Mouse (Mus musculus): ENCODE results near the gene Glis3. TPM values are rescaled to one million over a fixed set of nuclear protein-coding genes. Genes with fewer than 3 reads are reported as not detected.

Gene Glis3
- total and polyA plus RNA-seq, 3 experiments = 0.27 TPM; not detected in 2

- TF ChIP-seq CTCF (IDR thresholded peaks at IDR 0.05; ENCODE audit: low read depth, low read length) = no peak
- TF ChIP-seq GATA2 (IDR thresholded peaks at IDR 0.05; ENCODE audit: borderline replicate concordance, low read depth, low read length) = no peak
- TF ChIP-seq GATA1 (IDR thresholded peaks at IDR 0.05; ENCODE audit: borderline replicate concordance, low read length) = no peak
- TF ChIP-seq TAL1 (conservative IDR thresholded peaks at IDR 0.05; ENCODE audit: low read depth, low read length) = no peak
- no peak for TF ChIP-seq POLR2AphosphoS5 (IDR thresholded peaks at IDR 0.05; ENCODE audit: insufficient replicate concordance, low read depth, low read length)
Observed at GRCm38 (mm10) chr19:28555181-28555929, 124.5 kb downstream of the Glis3 start.

DNA sequence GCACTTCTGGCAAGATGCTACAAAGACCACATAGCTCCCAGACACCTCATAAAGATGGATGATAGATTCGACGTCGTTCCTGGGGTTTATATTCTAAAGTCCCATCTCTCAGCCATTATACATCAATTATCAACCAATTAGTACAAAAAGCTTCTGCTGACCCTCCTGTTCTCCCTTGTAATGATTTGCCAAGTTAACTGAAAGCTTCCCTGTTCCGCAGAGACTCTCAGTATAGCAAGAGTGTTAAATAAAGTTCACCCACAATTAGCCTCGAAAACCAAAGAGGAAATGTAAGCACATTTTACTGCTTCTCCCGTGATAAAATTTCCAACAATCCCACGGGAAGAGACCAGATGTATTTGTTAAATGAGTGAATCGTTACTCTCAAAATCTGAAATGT, 129.3 kb downstream of the Glis3 start:
- H3K36me3 ChIP-seq (replicated peaks) = no peaks in the 10 kb centered on the region
- peaks cover 3% of the 10 kb centered on the region; the same call in 1 of the 2 replicates for H3K4me1 ChIP-seq (ENCODE audit: insufficient read depth, low read depth, low read length)
- H3K27me3 ChIP-seq (ENCODE audit: insufficient read depth, low read length) = no peaks in the 10 kb centered on the region
- ATAC-seq (ENCODE audit: extremely low read depth, insufficient number of reproducible peaks, low FRiP score, poor library complexity, severe bottlenecking) (no peak), DNase-seq (ENCODE audit: low spot score) (no peak)
- no peak overlapping the region for H3K4me3 ChIP-seq (ENCODE audit: low read depth, low read length)
- TF ChIP-seq GATA2 (IDR thresholded peaks at IDR 0.05; ENCODE audit: borderline replicate concordance, low read depth, low read length) (no peak), CTCF (IDR thresholded peaks at IDR 0.05; ENCODE audit: low read depth, low read length) (no peak), TAL1 (conservative IDR thresholded peaks at IDR 0.05; ENCODE audit: low read depth, low read length) (no peak), POLR2AphosphoS5 (IDR thresholded peaks at IDR 0.05; ENCODE audit: insufficient replicate concordance, low read depth, low read length) (no peak), GATA1 (IDR thresholded peaks at IDR 0.05; ENCODE audit: borderline replicate concordance, low read length) (no peak)
- no peaks in the 10 kb centered on the region for H3K9me3 ChIP-seq (replicated peaks)

More at GRCm38 (mm10) chr19:28555181-28555929, 124.5 kb downstream of the Glis3 start:
- H3K4me1 ChIP-seq (ENCODE audit: insufficient read depth, low read depth, low read length) = peaks cover 4% of the 10 kb centered on the region; the same call in 1 of the 2 replicates
- no peaks in the 10 kb centered on the region for H3K9me3 ChIP-seq (replicated peaks)
- ATAC-seq (ENCODE audit: extremely low read depth, insufficient number of reproducible peaks, low FRiP score, poor library complexity, severe bottlenecking) (no peak), DNase-seq (ENCODE audit: low spot score) (no peak)
- no peaks in the 10 kb centered on the region for H3K27me3 ChIP-seq (ENCODE audit: insufficient read depth, low read length)
- no peak overlapping the region for H3K4me3 ChIP-seq (ENCODE audit: low read depth, low read length)
- H3K36me3 ChIP-seq (replicated peaks) = no peaks in the 10 kb centered on the region

DNA sequence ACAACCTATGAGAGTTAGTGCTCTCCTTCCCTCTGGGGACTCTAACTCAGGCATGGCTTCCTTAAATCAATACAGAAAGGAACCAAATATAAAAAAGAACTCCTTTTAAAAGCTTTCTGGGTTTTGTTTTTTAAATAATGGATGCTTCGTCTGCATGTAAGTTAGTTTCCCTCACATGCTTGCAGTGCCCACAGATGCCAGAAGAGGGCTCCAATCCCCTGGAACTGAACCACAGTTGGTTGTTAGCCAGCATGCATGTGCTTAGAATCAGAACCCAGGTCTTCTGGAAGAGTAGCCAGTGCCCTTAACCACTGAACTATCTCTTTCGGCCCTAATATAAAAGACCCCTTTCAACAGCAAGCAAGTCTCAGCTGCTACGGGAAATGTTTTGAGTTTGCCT, 132.9 kb downstream of the Glis3 start:
- no peaks in the 10 kb centered on the region for H3K4me1 ChIP-seq (ENCODE audit: insufficient read depth, low read depth, low read length)
- H3K9me3 ChIP-seq (replicated peaks) = no peaks in the 10 kb centered on the region
- H3K4me3 ChIP-seq (ENCODE audit: low read depth, low read length) = no peak overlapping the region
- TF ChIP-seq TAL1 (conservative IDR thresholded peaks at IDR 0.05; ENCODE audit: low read depth, low read length) = no peak
- no peak for TF ChIP-seq CTCF (IDR thresholded peaks at IDR 0.05; ENCODE audit: low read depth, low read length)
- TF ChIP-seq GATA2 (IDR thresholded peaks at IDR 0.05; ENCODE audit: borderline replicate concordance, low read depth, low read length) = no peak
- no peak for TF ChIP-seq POLR2AphosphoS5 (IDR thresholded peaks at IDR 0.05; ENCODE audit: insufficient replicate concordance, low read depth, low read length)
- TF ChIP-seq GATA1 (IDR thresholded peaks at IDR 0.05; ENCODE audit: borderline replicate concordance, low read length) = no peak
- ATAC-seq (ENCODE audit: extremely low read depth, insufficient number of reproducible peaks, low FRiP score, poor library complexity, severe bottlenecking) (no peak), DNase-seq (ENCODE audit: low spot score) (no peak)
- no peaks in the 10 kb centered on the region for H3K36me3 ChIP-seq (replicated peaks)
- H3K27me3 ChIP-seq (ENCODE audit: insufficient read depth, low read length) = no peaks in the 10 kb centered on the region

- no peaks in the 10 kb centered on the region for H3K27me3 ChIP-seq (ENCODE audit: insufficient read depth, low read length)
- DNase-seq (ENCODE audit: low spot score) (no peak), ATAC-seq (ENCODE audit: extremely low read depth, insufficient number of reproducible peaks, low FRiP score, poor library complexity, severe bottlenecking) (no peak)
- TF ChIP-seq TAL1 (conservative IDR thresholded peaks at IDR 0.05; ENCODE audit: low read depth, low read length) (no peak), GATA2 (IDR thresholded peaks at IDR 0.05; ENCODE audit: borderline replicate concordance, low read depth, low read length) (no peak), GATA1 (IDR thresholded peaks at IDR 0.05; ENCODE audit: borderline replicate concordance, low read length) (no peak), CTCF (IDR thresholded peaks at IDR 0.05; ENCODE audit: low read depth, low read length) (no peak), POLR2AphosphoS5 (IDR thresholded peaks at IDR 0.05; ENCODE audit: insufficient replicate concordance, low read depth, low read length) (no peak)
- H3K9me3 ChIP-seq (replicated peaks) = no peaks in the 10 kb centered on the region
- H3K36me3 ChIP-seq (replicated peaks) = no peaks in the 10 kb centered on the region
- H3K4me1 ChIP-seq (ENCODE audit: insufficient read depth, low read depth, low read length) = no peaks in the 10 kb centered on the region
- no peak overlapping the region for H3K4me3 ChIP-seq (ENCODE audit: low read depth, low read length)
Observed at GRCm38 (mm10) chr19:28545493-28545892, 134.4 kb downstream of the Glis3 start.

DNA sequence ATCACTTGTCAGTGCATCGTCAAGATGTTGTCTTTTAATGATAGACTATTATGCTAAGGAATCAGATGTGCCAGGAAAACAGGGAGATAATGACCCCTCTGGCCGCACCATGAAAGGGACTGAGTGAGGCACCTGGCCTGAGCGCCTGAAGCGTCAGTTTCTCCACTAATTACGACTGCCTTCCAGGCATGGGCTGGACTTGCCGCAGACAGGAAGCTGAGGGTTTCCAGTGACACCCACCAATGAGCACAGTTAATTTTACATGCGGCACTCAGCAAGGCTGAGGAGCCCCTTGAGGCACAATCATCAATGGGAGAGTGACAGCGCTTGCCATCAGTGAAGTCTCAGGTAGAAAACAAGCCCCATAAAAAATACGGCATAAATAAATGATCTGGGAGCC, 141.1 kb downstream of the Glis3 start:
- no peak for TF ChIP-seq TAL1 (conservative IDR thresholded peaks at IDR 0.05; ENCODE audit: low read depth, low read length)
- ATAC-seq (ENCODE audit: extremely low read depth, insufficient number of reproducible peaks, low FRiP score, poor library complexity, severe bottlenecking) (no peak), DNase-seq (ENCODE audit: low spot score) (no peak)
- H3K4me3 ChIP-seq (ENCODE audit: low read depth, low read length) = no peak overlapping the region
- no peaks in the 10 kb centered on the region for H3K9me3 ChIP-seq (replicated peaks)
- H3K36me3 ChIP-seq (replicated peaks) = no peaks in the 10 kb centered on the region
- no peaks in the 10 kb centered on the region for H3K27me3 ChIP-seq (ENCODE audit: insufficient read depth, low read length)
- H3K4me1 ChIP-seq (ENCODE audit: insufficient read depth, low read depth, low read length) = no peaks in the 10 kb centered on the region

- Histone ChIP-seq H3K4me1 (ENCODE audit: insufficient read depth, low read depth, low read length) (no peaks in the 10 kb centered on the region), H3K36me3 (replicated peaks) (no peaks in the 10 kb centered on the region), H3K4me3 (ENCODE audit: low read depth, low read length) (no peak overlapping the region), H3K27me3 (ENCODE audit: insufficient read depth, low read length) (no peaks in the 10 kb centered on the region), H3K9me3 (replicated peaks) (no peaks in the 10 kb centered on the region)
- ATAC-seq (ENCODE audit: extremely low read depth, insufficient number of reproducible peaks, low FRiP score, poor library complexity, severe bottlenecking) = no peak
- DNase-seq (ENCODE audit: low spot score) = no peak
- TF ChIP-seq GATA2 (IDR thresholded peaks at IDR 0.05; ENCODE audit: borderline replicate concordance, low read depth, low read length) (no peak), TAL1 (conservative IDR thresholded peaks at IDR 0.05; ENCODE audit: low read depth, low read length) (no peak), GATA1 (IDR thresholded peaks at IDR 0.05; ENCODE audit: borderline replicate concordance, low read length) (no peak), POLR2AphosphoS5 (IDR thresholded peaks at IDR 0.05; ENCODE audit: insufficient replicate concordance, low read depth, low read length) (no peak), CTCF (IDR thresholded peaks at IDR 0.05; ENCODE audit: low read depth, low read length) (no peak)
Observed at GRCm38 (mm10) chr19:28534964-28535363, 144.9 kb downstream of the Glis3 start.
